Mouse (Mus musculus): ENCODE measurements around the gene A830018L16Rik.

- TF ChIP-seq POLR2A (IDR thresholded peaks at IDR 0.05; ENCODE audit: insufficient read depth, low read depth, low read length) (no peak), CTCF (IDR thresholded peaks at IDR 0.05; ENCODE audit: insufficient read depth, low read depth, low read length) (no peak)
Observed at GRCm38 (mm10) chr1:11395408-11395807, 18.5 kb upstream of the A830018L16Rik start.
